Mouse (Mus musculus) heart, postnatal 0 days (tissue): ENCODE measurements around the gene Elfn1. TPM values are rescaled to one million over a fixed set of nuclear protein-coding genes. Genes with fewer than 3 reads are reported as not detected.
"Not testable (repeated sequence)": the region's sequence is repeated elsewhere in the genome, so short reads cannot be mapped to it uniquely, and the experiment has no call there.

Experiments used
- ATAC-seq: fragments of 200-750 bp; cut with Nextera tagmentation; 2 replicates; pipeline ENCODE4 v1.8.0; 2017; ENCODE audit warnings: low read depth, moderate number of reproducible peaks, moderate library complexity; ENCODE audit not compliant: insufficient read depth
- DNase-seq: peaks from one replicate; pipeline ENCODE4 v3.0.0-alpha.2; 2016; ENCODE audit warnings: low spot score
- H3K27ac ChIP-seq: fragments of 300-500 bp; sonication (generic); 2 replicates; pipeline ENCODE4 v1.5.1; 2014; ENCODE audit warnings: low read depth, mild to moderate bottlenecking
- H3K27me3 ChIP-seq: fragments of 300-500 bp; sonication (generic); 2 replicates; pipeline ENCODE4 v1.6.1; 2014; ENCODE audit warnings: low read length, mixed read lengths; ENCODE audit not compliant: control insufficient read depth, insufficient read depth
- H3K36me3 ChIP-seq: fragments of 300-500 bp; sonication (generic); replicated peaks from 2 replicates; pipeline ENCODE4 v1.6.1; 2014; ENCODE audit warnings: low read length, mixed read lengths; ENCODE audit not compliant: control insufficient read depth, insufficient read depth
- H3K4me1 ChIP-seq: fragments of 300-500 bp; sonication (generic); 2 replicates; pipeline ENCODE4 v1.6.1; 2014; ENCODE audit warnings: antibody characterized with exemption; ENCODE audit not compliant: control insufficient read depth, insufficient read depth
- H3K4me2 ChIP-seq: fragments of 300-500 bp; sonication (generic); 2 replicates; pipeline ENCODE4 v1.6.1; 2014; ENCODE audit warnings: low read depth, mild to moderate bottlenecking, low read length, moderate library complexity
- H3K4me3 ChIP-seq: fragments of 300-500 bp; sonication (generic); 2 replicates; pipeline ENCODE4 v1.5.1; 2014; ENCODE audit warnings: low read depth, low read length
- H3K9ac ChIP-seq: fragments of 300-500 bp; sonication (generic); replicated peaks from 2 replicates; pipeline ENCODE4 v1.6.1; 2014; ENCODE audit warnings: low read depth, low read length, mixed read lengths
- H3K9me3 ChIP-seq: fragments of 300-500 bp; sonication (generic); replicated peaks from 2 replicates; pipeline ENCODE4 v1.6.1; 2016; ENCODE audit warnings: low read length; ENCODE audit not compliant: control insufficient read depth
- CTCF ChIP-seq: IDR thresholded peaks from 2 replicates; pipeline ENCODE4 v1.5.1; 2016; ENCODE audit warnings: antibody characterized with exemption, control low read depth, low read depth
- EP300 ChIP-seq: IDR thresholded peaks from 2 replicates; pipeline ENCODE4 v1.6.1; 2016; ENCODE audit warnings: antibody characterized with exemption, low read depth
- WGBS: fragments of 180-500 bp; shearing (Covaris S2); extraction: QIAGEN DNeasy Blood & Tissue Kit; methylation state at CpG from one replicate; pipeline ENCODE4 v1.1.7; 2014; 5-methylcytosine and 5-hydroxymethylcytosine counted together
- polyA plus RNA-seq: library from polyadenylated mRNA; unstranded; fragments of >200 nt; fragmentation: Nextera tagmentation; extraction: Ambion mirVana; gene quantifications from 2 replicates; pipeline ENCODE4 v1.2.1, GENCODE M21; 2015
- total RNA-seq: library from RNA; depleted of rRNA; stranded (reverse); fragments of >200 nt; gene quantifications from 2 replicates; pipeline ENCODE4 v1.2.3, GENCODE M21; 2014; ENCODE audit warnings: low replicate concordance

The Elfn1 gene
- total and polyA plus RNA-seq, 2 experiments from 2014 or later, result 0.10 to 1.9 TPM

DNA sequence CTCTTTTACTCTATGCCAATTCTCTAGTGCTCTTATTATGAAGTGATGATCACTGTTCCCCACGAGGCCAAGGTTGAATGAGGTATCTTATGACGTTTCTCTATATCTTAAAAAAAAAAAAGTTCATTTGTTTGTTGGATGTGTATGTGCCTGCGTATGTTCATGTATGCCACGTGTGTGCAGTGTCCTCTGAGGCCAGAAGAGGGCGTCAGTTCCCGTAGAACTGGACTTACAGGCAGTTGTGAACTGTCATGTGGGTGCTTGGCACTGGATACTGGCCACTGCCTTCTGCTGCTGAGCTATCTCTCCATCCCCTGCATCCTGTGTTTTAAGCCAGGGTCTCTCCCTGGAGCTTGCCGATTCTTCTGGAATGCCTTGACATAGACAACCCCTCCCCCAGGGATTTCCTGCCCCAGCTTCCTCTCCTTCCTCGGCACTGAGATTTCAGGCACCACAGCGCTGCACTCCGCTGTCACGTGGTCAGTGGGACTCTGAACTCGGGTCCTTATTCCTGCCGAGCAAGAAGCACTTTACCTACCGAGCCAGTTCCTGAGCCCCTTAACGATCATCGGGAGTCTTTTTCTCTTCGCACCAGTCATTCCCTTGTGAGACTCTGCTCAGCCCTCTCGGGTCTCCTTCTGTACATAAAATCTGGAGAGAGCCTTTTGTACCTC is 77.5 kb downstream of the Elfn1 start:
- DNase-seq, result no peak
- Histone ChIP-seq H3K4me3 (no peak overlapping the region), H3K4me1 (no peaks in the 10 kb centered on the region), H3K36me3 (no peaks in the 10 kb centered on the region), H3K9ac (no peak overlapping the region), H3K4me2 (no peak overlapping the region), H3K27ac (no peak overlapping the region), H3K9me3 (peaks cover 17% of the 10 kb centered on the region), H3K27me3 (0 out of 2 replicates have a peak, but pooled peaks cover 4% of the 10 kb centered on the region)
- 28% methylated on average over 18 of the region's 18 CpGs for WGBS
- TF ChIP-seq CTCF (no peak), EP300 (no peak)
- no peak for ATAC-seq

- Histone ChIP-seq H3K9me3 (peaks cover 18% of the 10 kb centered on the region), H3K4me1 (no peaks in the 10 kb centered on the region), H3K27ac (no peak overlapping the region), H3K9ac (no peak overlapping the region), H3K4me2 (no peak overlapping the region), H3K36me3 (no peaks in the 10 kb centered on the region), H3K27me3 (no peaks in the 10 kb centered on the region), H3K4me3 (no peak overlapping the region)
- WGBS, result 77% methylated on average over 3 of the region's 3 CpGs
- no peak for DNase-seq
- no peak for ATAC-seq
- TF ChIP-seq CTCF (no peak), EP300 (no peak)
Observed at GRCm38 (mm10) chr5:139991531-139991930, 83.8 kb downstream of the Elfn1 start.

- DNase-seq, H3K27ac ChIP-seq, H3K27me3 ChIP-seq, ATAC-seq, H3K4me3 ChIP-seq, H3K9me3 ChIP-seq, H3K4me2 ChIP-seq, H3K4me1 ChIP-seq, H3K9ac ChIP-seq, H3K36me3 ChIP-seq: not testable (repeated sequence)
- WGBS, result 78% methylated on average over 12 of the region's 12 CpGs
Observed at GRCm38 (mm10) chr5:139998321-139998720, 90.6 kb downstream of the Elfn1 start.

GRCm38 (mm10) chr5:139998916-139999315 is 91.2 kb downstream of the Elfn1 start:
- DNase-seq, result no peak
- Histone ChIP-seq H3K4me3 (no peak overlapping the region), H3K4me1 (no peaks in the 10 kb centered on the region), H3K27ac (no peak overlapping the region), H3K4me2 (no peak overlapping the region), H3K36me3 (no peaks in the 10 kb centered on the region), H3K9ac (no peak overlapping the region), H3K9me3 (no peaks in the 10 kb centered on the region), H3K27me3 (no peaks in the 10 kb centered on the region)
- TF ChIP-seq EP300 (no peak), CTCF (no peak)
- ATAC-seq, result no peak
- 33% methylated on average over 5 of the region's 6 CpGs for WGBS

GRCm38 (mm10) chr5:140002541-140002940 is 94.8 kb downstream of the Elfn1 start:
- Histone ChIP-seq H3K4me3 (no peak overlapping the region), H3K9ac (no peak overlapping the region), H3K4me2 (no peak overlapping the region), H3K4me1 (no peaks in the 10 kb centered on the region), H3K27ac (no peak overlapping the region), H3K9me3 (no peaks in the 10 kb centered on the region), H3K36me3 (no peaks in the 10 kb centered on the region), H3K27me3 (no peaks in the 10 kb centered on the region)
- no peak for ATAC-seq
- WGBS, result 63% methylated on average over 3 of the region's 3 CpGs
- DNase-seq, result no peak
- TF ChIP-seq CTCF (no peak), EP300 (no peak)

GRCm38 (mm10) chr5:140006861-140007260 is 99.1 kb downstream of the Elfn1 start:
- ATAC-seq (no peak), DNase-seq (no peak)
- no peaks in the 10 kb centered on the region for H3K27me3 ChIP-seq
- no peaks in the 10 kb centered on the region for H3K9me3 ChIP-seq
- 55% methylated on average over 8 of the region's 8 CpGs for WGBS
- H3K27ac ChIP-seq, result no peak overlapping the region
- H3K4me3 ChIP-seq, result no peak overlapping the region
- no peak overlapping the region for H3K9ac ChIP-seq
- no peak overlapping the region for H3K4me2 ChIP-seq
- 0 out of 2 replicates have a peak, but pooled peaks cover 9% of the 10 kb centered on the region for H3K36me3 ChIP-seq
- H3K4me1 ChIP-seq, result no peaks in the 10 kb centered on the region
- TF ChIP-seq EP300 (no peak), CTCF (no peak)
